ENCODE assay signal across 11 mouse cellular contexts in the genomic region with DNA sequence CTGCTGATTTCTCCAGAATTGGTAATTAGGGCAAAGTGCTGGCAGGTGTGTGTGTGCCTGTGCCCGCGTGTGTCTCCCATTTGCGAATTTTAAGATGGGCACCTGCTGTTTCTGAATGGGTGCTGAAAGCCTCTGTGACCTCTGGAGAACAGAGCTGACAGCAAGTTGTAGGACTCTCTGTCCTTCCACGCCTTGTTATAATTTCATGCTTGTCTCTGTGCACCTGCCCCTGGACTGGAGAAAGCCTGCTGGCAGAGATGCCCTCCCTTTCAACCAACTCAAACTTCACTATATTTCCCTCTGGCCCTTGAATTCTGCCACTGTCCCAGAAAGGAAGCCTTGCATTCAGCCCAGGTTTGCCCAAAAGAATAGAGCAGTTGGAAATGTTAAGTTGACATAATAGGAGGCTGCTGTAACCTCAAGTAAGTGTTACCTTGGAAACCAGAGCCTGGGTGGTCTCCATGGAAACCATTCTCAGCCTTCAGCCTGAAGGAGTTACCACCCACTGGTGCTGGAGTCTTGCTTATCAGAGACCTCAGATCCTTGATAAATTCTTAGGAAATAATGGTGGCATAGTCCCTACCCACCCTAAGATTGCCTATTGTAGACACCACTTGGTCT. TPM values are rescaled to one million over a fixed set of nuclear protein-coding genes. Genes with fewer than 3 reads are reported as not detected.
A peak's percentile ranks its signal among the peaks of the same experiment; 100 is the strongest.
DNase-seq lines count a peak whose midpoint lies in the region; ATAC-seq lines count a peak whose summit lies in the region.
"Had no signal": no experiment of that assay in that cellular context is flagged by ENCODE, and none has a peak within 500 bp of the region (broad histone marks: within the 10 kb centered on the region; RNA-seq: fewer than 3 reads in every experiment).

No protein-coding gene starts in this region.

- H3K4me2 ChIP-seq in midbrain, embryonic 11.5 days = peak overlapping the region; percentile 0; the same call in 1 of the 2 replicates
- H3K4me2 ChIP-seq in liver, embryonic 12.5 days = no peak overlapping the region

- no peaks in the 10 kb centered on the region for H3K27me3 ChIP-seq in midbrain, embryonic 11.5 days (ENCODE audit: control insufficient read depth, insufficient read depth, low read length)
- no peaks in the 10 kb centered on the region for H3K27me3 ChIP-seq in liver, embryonic 12.5 days (replicated peaks)

- peaks cover 16% of the 10 kb centered on the region for H3K4me1 ChIP-seq in midbrain, embryonic 11.5 days (ENCODE audit: control insufficient read depth, insufficient read depth, low read length)
- no peaks in the 10 kb centered on the region for H3K4me1 ChIP-seq in liver, embryonic 12.5 days

- DNase-seq in right cerebral cortex, adult 2 months (ENCODE audit: low spot score in 2 of 2) = peak; percentile 80 to 82
- DNase-seq in right cerebral cortex, postnatal 4 days = no peak
- DNase-seq in frontal cortex, adult 2 months (ENCODE audit: extremely low spot score in 1 of 2, low spot score in 1 of 2) = peak; percentile 88 to 90
- DNase-seq in midbrain, embryonic 11.5 days (ENCODE audit: low spot score, missing footprints) = peak; percentile 96
- no peak for DNase-seq in gastrocnemius, postnatal 25 days
- no peak for DNase-seq in lung, postnatal 14 days
- DNase-seq: kidney, adult 18-20 months had no signal

- peak overlapping the region; percentile 40 for H3K27ac ChIP-seq in midbrain, embryonic 11.5 days (ENCODE audit: low read depth, low read length)
- H3K27ac ChIP-seq in liver, embryonic 12.5 days = no peak overlapping the region

- H3K4me3 ChIP-seq in midbrain, embryonic 11.5 days (ENCODE audit: low read depth, low read length) = no peak overlapping the region
- no peak overlapping the region for H3K4me3 ChIP-seq in liver, embryonic 12.5 days
- H3K4me3 ChIP-seq: myocyte had no signal

- peak; percentile 88 for ATAC-seq in midbrain, embryonic 11.5 days (ENCODE audit: low FRiP score)
- no peak for ATAC-seq in activated CD4-positive, CD25-positive, alpha-beta regulatory T cell, adult 4 months
- ATAC-seq in liver, embryonic 12.5 days = no peak

- no peak overlapping the region for H3K9ac ChIP-seq in midbrain, embryonic 11.5 days (ENCODE audit: low read length)
- no peak overlapping the region for H3K9ac ChIP-seq in liver, embryonic 12.5 days

- 16% methylated on average over 4 of the region's 4 CpGs for WGBS in midbrain, embryonic 11.5 days
- 58% methylated on average over 4 of the region's 4 CpGs for WGBS in liver, embryonic 12.5 days (ENCODE audit: insufficient replicate concordance)

- no peaks in the 10 kb centered on the region for H3K36me3 ChIP-seq in midbrain, embryonic 11.5 days (ENCODE audit: control insufficient read depth, insufficient read depth, low read length)
- no peaks in the 10 kb centered on the region for H3K36me3 ChIP-seq in liver, embryonic 12.5 days

- H3K9me3 ChIP-seq in midbrain, embryonic 11.5 days (ENCODE audit: control insufficient read depth, low read length) = no peaks in the 10 kb centered on the region
- H3K9me3 ChIP-seq in liver, embryonic 12.5 days (replicated peaks) = no peaks in the 10 kb centered on the region

RNA-seq across cellular contexts. Expression of gene 4933407L21Rik, which starts 11.3 kb away (rescaled TPM):
- 9.0 and 11.3 TPM in 2 replicates for polyA plus RNA-seq in frontal cortex, adult 2 months (2012; rRNA removed)
- polyA plus RNA-seq in midbrain, embryonic 11.5 days (2014; fragmentation: Nextera tagmentation; extraction: Ambion mirVana) = 0.36 and 0.97 TPM in 2 replicates
- polyA plus RNA-seq in activated CD4-positive, CD25-positive, alpha-beta regulatory T cell, adult 4 months (2017; shearing (Covaris generic)) = 1 to 10 TPM in 1 of 2 experiments, under 1 TPM in 1; 0.51 to 1.5 TPM
- not detected in 2 replicates for polyA plus RNA-seq in liver, embryonic 12.5 days (2016; fragmentation: Nextera tagmentation; extraction: Ambion mirVana)
- not detected for total RNA-seq in gastrocnemius, postnatal 25 days (2021)
- total RNA-seq: liver, adult 2 months had no signal
- polyA plus RNA-seq: liver, adult 2 months; myocyte had no signal

RNA-seq across cellular contexts. Expression of gene Itm2c, which starts 22.9 kb away (rescaled TPM):
- polyA plus RNA-seq in frontal cortex, adult 2 months (2012; rRNA removed) = 765 and 862 TPM in 2 replicates
- polyA plus RNA-seq in midbrain, embryonic 11.5 days (2014; fragmentation: Nextera tagmentation; extraction: Ambion mirVana) = 78.1 and 78.7 TPM in 2 replicates
- 100 to 1,000 TPM in 1 of 2 experiments, 10 to 100 TPM in 1; 75.8 to 126 TPM for polyA plus RNA-seq in activated CD4-positive, CD25-positive, alpha-beta regulatory T cell, adult 4 months (2017; shearing (Covaris generic))
- 41.3 and 42.3 TPM in 2 replicates for polyA plus RNA-seq in liver, embryonic 12.5 days (2016; fragmentation: Nextera tagmentation; extraction: Ambion mirVana)
- total RNA-seq in gastrocnemius, postnatal 25 days (2021) = 10 to 100 TPM; 21.2 to 22.6 TPM

RNA-seq across cellular contexts. Expression of gene Gpr55, which starts 43.9 kb away (rescaled TPM):
- polyA plus RNA-seq in frontal cortex, adult 2 months (2012; rRNA removed) = 0.08 and 0.10 TPM in 2 replicates
- not detected in 2 replicates for polyA plus RNA-seq in midbrain, embryonic 11.5 days (2014; fragmentation: Nextera tagmentation; extraction: Ambion mirVana)
- polyA plus RNA-seq in activated CD4-positive, CD25-positive, alpha-beta regulatory T cell, adult 4 months (2017; shearing (Covaris generic)) = 1 to 10 TPM; 1.9 to 6.8 TPM
- polyA plus RNA-seq in liver, embryonic 12.5 days (2016; fragmentation: Nextera tagmentation; extraction: Ambion mirVana) = not detected in 2 replicates
- not detected for total RNA-seq in gastrocnemius, postnatal 25 days (2021)
- polyA plus RNA-seq: myocyte had no signal

Comparison
In these comparisons a context has a peak if more than half of its experiments do, and no peak if none do; other contexts are left out.
1. DNase-seq: peak in right cerebral cortex, adult 2 months (2 of 2), frontal cortex, adult 2 months (2 of 2) and midbrain, embryonic 11.5 days (single experiment); none in right cerebral cortex, postnatal 4 days (single experiment), gastrocnemius, postnatal 25 days (single experiment) and lung, postnatal 14 days (single experiment).